ENCODE assay signal across 14 mouse cellular contexts in genomic region chr5:132467364-132467743, GRCm38 (mm10).
"Had no signal": no experiment of that assay in that cellular context is flagged by ENCODE, and none has a peak within 500 bp of the region (broad histone marks: within the 10 kb centered on the region; RNA-seq: fewer than 3 reads in every experiment).

No protein-coding gene starts in this region.

- H3K9me3 ChIP-seq: lung, embryonic 15.5 days; midbrain, embryonic 13.5 days; midbrain, embryonic 15.5 days; neural tube, embryonic 12.5 days; stomach, embryonic 15.5 days had no signal

- H3K4me1 ChIP-seq: stomach, embryonic 15.5 days had no signal

- H3K27ac ChIP-seq: lung, embryonic 15.5 days; macrophage; midbrain, embryonic 13.5 days; midbrain, embryonic 15.5 days; neural tube, embryonic 12.5 days; stomach, embryonic 15.5 days; stomach, postnatal 0 days had no signal

- H3K4me2 ChIP-seq: lung, embryonic 15.5 days; midbrain, embryonic 11.5 days; midbrain, embryonic 13.5 days; midbrain, embryonic 15.5 days; neural tube, embryonic 12.5 days; stomach, embryonic 15.5 days had no signal

- DNase-seq: lung, adult 2 months; right cerebral cortex, postnatal 14 days; thymus, adult 2 months; thymus, postnatal 25 days; thymus, postnatal 4 days had no signal

- H3K9ac ChIP-seq: lung, embryonic 15.5 days; midbrain, embryonic 13.5 days; midbrain, embryonic 15.5 days; neural tube, embryonic 12.5 days; stomach, embryonic 15.5 days had no signal

- H3K4me3 ChIP-seq: lung, embryonic 15.5 days; megakaryocyte, embryonic 14.5 days; midbrain, embryonic 13.5 days; midbrain, embryonic 15.5 days; neural tube, embryonic 12.5 days; stomach, embryonic 15.5 days had no signal

- H3K36me3 ChIP-seq: lung, embryonic 15.5 days; midbrain, embryonic 13.5 days; midbrain, embryonic 15.5 days; neural tube, embryonic 12.5 days; stomach, embryonic 15.5 days had no signal

- ATAC-seq: midbrain, embryonic 13.5 days; midbrain, embryonic 15.5 days had no signal

- H3K27me3 ChIP-seq: lung, embryonic 15.5 days; megakaryocyte, embryonic 14.5 days; midbrain, embryonic 13.5 days; midbrain, embryonic 15.5 days; neural tube, embryonic 12.5 days; stomach, embryonic 15.5 days had no signal
